Mouse (Mus musculus): Measurements from ENCODE around the gene Dnaic1.

Gene Dnaic1

GRCm38 (mm10) chr4:41569411-41569885 lies at the start of gene Dnaic1, which contains the start of gene Fam219a:
TSS of gene Dnaic1 (plus strand) at chr4:41569775.
TSS of gene Fam219a (minus strand) at chr4:41569538.
- peak; percentile 96 for DNase-seq (ENCODE audit: low spot score)

GRCm38 (mm10) chr4:41520641-41521040 lies 48.9 kb upstream of the Dnaic1 start:
- DNase-seq (ENCODE audit: low spot score): no peak

GRCm38 (mm10) chr4:41522136-41522535 lies 47.4 kb upstream of the Dnaic1 start:
- no peak for DNase-seq (ENCODE audit: low spot score)

GRCm38 (mm10) chr4:41522788-41523187 lies 46.8 kb upstream of the Dnaic1 start:
- DNase-seq (ENCODE audit: low spot score): no peak

GRCm38 (mm10) chr4:41523839-41524238 lies 45.7 kb upstream of the Dnaic1 start:
- DNase-seq (ENCODE audit: low spot score): no peak

- DNase-seq (ENCODE audit: low spot score): no peak
Measured at GRCm38 (mm10) chr4:41524829-41525228, 44.7 kb upstream of the Dnaic1 start.

GRCm38 (mm10) chr4:41526553-41526952 lies 43.0 kb upstream of the Dnaic1 start:
- no peak for DNase-seq (ENCODE audit: low spot score)

GRCm38 (mm10) chr4:41527076-41527475 lies 42.5 kb upstream of the Dnaic1 start:
- no peak for DNase-seq (ENCODE audit: low spot score)

- DNase-seq (ENCODE audit: low spot score): no peak
Measured at GRCm38 (mm10) chr4:41527996-41528395, 41.6 kb upstream of the Dnaic1 start.

GRCm38 (mm10) chr4:41532420-41532819 lies 37.2 kb upstream of the Dnaic1 start:
- DNase-seq (ENCODE audit: low spot score): no peak

- DNase-seq (ENCODE audit: low spot score): no peak
Measured at GRCm38 (mm10) chr4:41534866-41535265, 34.7 kb upstream of the Dnaic1 start.

- no peak for DNase-seq (ENCODE audit: low spot score)
Measured at GRCm38 (mm10) chr4:41542136-41542535, 27.4 kb upstream of the Dnaic1 start.

GRCm38 (mm10) chr4:41545985-41546384 lies 23.6 kb upstream of the Dnaic1 start:
- DNase-seq (ENCODE audit: low spot score): no peak

GRCm38 (mm10) chr4:41547086-41547485 lies 22.5 kb upstream of the Dnaic1 start:
- no peak for DNase-seq (ENCODE audit: low spot score)

GRCm38 (mm10) chr4:41552529-41552928 lies 17.0 kb upstream of the Dnaic1 start:
- peak; percentile 53 for DNase-seq (ENCODE audit: low spot score)

GRCm38 (mm10) chr4:41553116-41553515 lies 16.5 kb upstream of the Dnaic1 start:
- DNase-seq (ENCODE audit: low spot score): no peak

GRCm38 (mm10) chr4:41554994-41555663 lies 14.4 kb upstream of the Dnaic1 start:
- peak; percentile 15 for DNase-seq (ENCODE audit: low spot score)

- no peak for DNase-seq (ENCODE audit: low spot score)
Measured at GRCm38 (mm10) chr4:41556311-41556953, 13.1 kb upstream of the Dnaic1 start.

GRCm38 (mm10) chr4:41557092-41557491 lies 12.5 kb upstream of the Dnaic1 start:
- DNase-seq (ENCODE audit: low spot score): no peak

- DNase-seq (ENCODE audit: low spot score): no peak
Measured at GRCm38 (mm10) chr4:41563297-41563696, 6.3 kb upstream of the Dnaic1 start.

- no peak for DNase-seq (ENCODE audit: low spot score)
Measured at GRCm38 (mm10) chr4:41566123-41566522, 3.5 kb upstream of the Dnaic1 start.

- DNase-seq (ENCODE audit: low spot score): no peak
Measured at GRCm38 (mm10) chr4:41568239-41568638, 1.3 kb upstream of the Dnaic1 start.

GRCm38 (mm10) chr4:41568682-41569410 lies 729 bp upstream of the Dnaic1 start:
- DNase-seq (ENCODE audit: low spot score): peak; percentile 18

Measured in urinary bladder, postnatal 25 days (tissue).